Mouse (Mus musculus) midbrain, embryonic 16.5 days (tissue): ENCODE data around the gene Grsf1. TPM values are rescaled to one million over a fixed set of nuclear protein-coding genes. Genes with fewer than 3 reads are reported as not detected.

Experiments used
- ATAC-seq: fragments of 200-750 bp; cut with Nextera tagmentation; 2 replicates; pipeline ENCODE4 v1.8.0; 2017; ENCODE audit warnings: moderate TSS enrichment
- H3K27ac ChIP-seq: fragments of 300-500 bp; sonication (generic); 2 replicates; pipeline ENCODE4 v1.5.1; 2014; ENCODE audit warnings: mild to moderate bottlenecking, low read length, mixed read lengths
- H3K27me3 ChIP-seq: fragments of 300-500 bp; sonication (generic); 2 replicates; pipeline ENCODE4 v1.6.1; 2014; ENCODE audit warnings: low read depth, low read length, mixed read lengths; ENCODE audit not compliant: control insufficient read depth, insufficient read depth
- H3K36me3 ChIP-seq: fragments of 300-500 bp; sonication (generic); 2 replicates; pipeline ENCODE4 v1.6.1; 2014; ENCODE audit warnings: mild to moderate bottlenecking, low read length, moderate library complexity, mixed read lengths; ENCODE audit not compliant: control insufficient read depth, insufficient read depth
- H3K4me1 ChIP-seq: fragments of 300-500 bp; sonication (generic); 2 replicates; pipeline ENCODE4 v1.6.1; 2014; ENCODE audit warnings: mild to moderate bottlenecking, low read length, mixed read lengths; ENCODE audit not compliant: control insufficient read depth, insufficient read depth
- H3K4me2 ChIP-seq: fragments of 300-500 bp; sonication (generic); 2 replicates; pipeline ENCODE4 v1.6.1; 2014; ENCODE audit warnings: mild to moderate bottlenecking, low read length, mixed read lengths
- H3K4me3 ChIP-seq: fragments of 300-500 bp; sonication (generic); 2 replicates; pipeline ENCODE4 v1.5.1; 2014; ENCODE audit warnings: low read depth, mild to moderate bottlenecking, low read length, moderate library complexity, mixed read lengths
- H3K9ac ChIP-seq: fragments of 300-500 bp; sonication (generic); 2 replicates; pipeline ENCODE4 v1.6.1; 2014; ENCODE audit warnings: low read depth, low read length, mixed read lengths
- H3K9me3 ChIP-seq: fragments of 300-500 bp; sonication (generic); replicated peaks from 2 replicates; pipeline ENCODE4 v1.6.1; 2014; ENCODE audit warnings: mild to moderate bottlenecking, low read length, mixed read lengths; ENCODE audit not compliant: control insufficient read depth, poor library complexity, severe bottlenecking
- WGBS: fragments of 180-500 bp; shearing (Covaris S2); extraction: QIAGEN DNeasy Blood & Tissue Kit; methylation state at CpG from one replicate; pipeline ENCODE4 v1.1.7; 2014; 5-methylcytosine and 5-hydroxymethylcytosine counted together
- polyA plus RNA-seq: library from polyadenylated mRNA; unstranded; fragments of >200 nt; fragmentation: Nextera tagmentation; extraction: Ambion mirVana; gene quantifications from 2 replicates; pipeline ENCODE4 v1.2.1, GENCODE M21; 2015

The Grsf1 gene
- polyA plus RNA-seq, 1 experiment from 2014 or later: 57.0 TPM

- WGBS: 95% methylated on average over 8 of the region's 8 CpGs
- ATAC-seq: no peak
- Histone ChIP-seq H3K27ac (no peak overlapping the region), H3K4me2 (no peak overlapping the region), H3K4me3 (no peak overlapping the region), H3K4me1 (no peaks in the 10 kb centered on the region), H3K9ac (no peak overlapping the region), H3K27me3 (no peaks in the 10 kb centered on the region), H3K9me3 (no peaks in the 10 kb centered on the region), H3K36me3 (peaks cover 34% of the 10 kb centered on the region)
These were observed 46.0 kb downstream of the Grsf1 start for GRCm38 (mm10) chr5:88629987-88630386.

- no peak for ATAC-seq
- H3K36me3 ChIP-seq: peaks cover 34% of the 10 kb centered on the region
- WGBS: 95% methylated on average over 11 of the region's 11 CpGs
These were observed 46.8 kb downstream of the Grsf1 start for GRCm38 (mm10) chr5:88629125-88629524.

GRCm38 (mm10) chr5:88627545-88627944 is 48.4 kb downstream of the Grsf1 start:
- H3K4me1 ChIP-seq: no peaks in the 10 kb centered on the region
- no peaks in the 10 kb centered on the region for H3K27me3 ChIP-seq
- H3K36me3 ChIP-seq: peaks cover 27% of the 10 kb centered on the region
- H3K9ac ChIP-seq: no peak overlapping the region
- WGBS: 93% methylated on average over 4 of the region's 4 CpGs
- no peaks in the 10 kb centered on the region for H3K9me3 ChIP-seq
- no peak for ATAC-seq
- no peak overlapping the region for H3K27ac ChIP-seq
- no peak overlapping the region for H3K4me3 ChIP-seq
- H3K4me2 ChIP-seq: no peak overlapping the region

More at GRCm38 (mm10) chr5:88629125-88629524, 46.8 kb downstream of the Grsf1 start:
- H3K27ac ChIP-seq: no peak overlapping the region
- no peaks in the 10 kb centered on the region for H3K27me3 ChIP-seq
- no peaks in the 10 kb centered on the region for H3K4me1 ChIP-seq
- H3K9me3 ChIP-seq: no peaks in the 10 kb centered on the region
- no peak overlapping the region for H3K4me2 ChIP-seq
- no peak overlapping the region for H3K4me3 ChIP-seq
- no peak overlapping the region for H3K9ac ChIP-seq

GRCm38 (mm10) chr5:88616988-88617387 is 59.0 kb downstream of the Grsf1 start:
- Histone ChIP-seq H3K9me3 (no peaks in the 10 kb centered on the region), H3K27me3 (no peaks in the 10 kb centered on the region), H3K4me3 (no peak overlapping the region), H3K9ac (no peak overlapping the region), H3K4me2 (no peak overlapping the region), H3K36me3 (peaks cover 32% of the 10 kb centered on the region), H3K4me1 (no peaks in the 10 kb centered on the region), H3K27ac (no peak overlapping the region)
- 90% methylated on average over 4 of the region's 4 CpGs for whole genome bisulfite sequencing
- ATAC-seq: no peak

GRCm38 (mm10) chr5:88614129-88614528 is 61.8 kb downstream of the Grsf1 start:
- Histone ChIP-seq H3K27me3 (no peaks in the 10 kb centered on the region), H3K36me3 (peaks cover 22% of the 10 kb centered on the region), H3K9me3 (no peaks in the 10 kb centered on the region), H3K4me1 (no peaks in the 10 kb centered on the region), H3K27ac (no peak overlapping the region), H3K4me3 (no peak overlapping the region), H3K4me2 (no peak overlapping the region), H3K9ac (no peak overlapping the region)
- 90% methylated on average over 1 of the region's 1 CpGs for WGBS
- no peak for ATAC-seq

Other genes starting within 250 kb of the Grsf1 start
- gene Ambn, start 220.2 kb downstream of the Grsf1 start, polyA plus RNA-seq: not detected in 2 replicates
- gene Enam, start 188.2 kb downstream of the Grsf1 start, polyA plus RNA-seq: not detected in 2 replicates
- 0.20 and 0.44 TPM in 2 replicates for gene Jchain, start 148.3 kb downstream of the Grsf1 start, polyA plus RNA-seq
- gene Utp3, start 121.7 kb downstream of the Grsf1 start, polyA plus RNA-seq: 48.3 and 49.8 TPM in 2 replicates
- gene Rufy3, start 111.1 kb downstream of the Grsf1 start, polyA plus RNA-seq: 307 and 339 TPM in 2 replicates
- 9.1 and 9.8 TPM in 2 replicates for gene Mob1b, start 44.7 kb upstream of the Grsf1 start, polyA plus RNA-seq
- 43.6 and 48.8 TPM in 2 replicates for gene Dck, start 88.8 kb upstream of the Grsf1 start, polyA plus RNA-seq
- gene Slc4a4, start 210.6 kb upstream of the Grsf1 start, polyA plus RNA-seq: 5.7 and 8.3 TPM in 2 replicates